Mouse (Mus musculus): Measurements from ENCODE around the gene Tmem170b. TPM values are rescaled to one million over a fixed set of nuclear protein-coding genes. Genes with fewer than 3 reads are reported as not detected.
"Not testable (repeated sequence)": the region's sequence is repeated elsewhere in the genome, so short reads cannot be mapped to it uniquely, and the experiment has no call there.

The Tmem170b gene
- total and polyA plus RNA-seq, 3 experiments, result 2.8 to 13.2 (median 12.5) TPM

DNA sequence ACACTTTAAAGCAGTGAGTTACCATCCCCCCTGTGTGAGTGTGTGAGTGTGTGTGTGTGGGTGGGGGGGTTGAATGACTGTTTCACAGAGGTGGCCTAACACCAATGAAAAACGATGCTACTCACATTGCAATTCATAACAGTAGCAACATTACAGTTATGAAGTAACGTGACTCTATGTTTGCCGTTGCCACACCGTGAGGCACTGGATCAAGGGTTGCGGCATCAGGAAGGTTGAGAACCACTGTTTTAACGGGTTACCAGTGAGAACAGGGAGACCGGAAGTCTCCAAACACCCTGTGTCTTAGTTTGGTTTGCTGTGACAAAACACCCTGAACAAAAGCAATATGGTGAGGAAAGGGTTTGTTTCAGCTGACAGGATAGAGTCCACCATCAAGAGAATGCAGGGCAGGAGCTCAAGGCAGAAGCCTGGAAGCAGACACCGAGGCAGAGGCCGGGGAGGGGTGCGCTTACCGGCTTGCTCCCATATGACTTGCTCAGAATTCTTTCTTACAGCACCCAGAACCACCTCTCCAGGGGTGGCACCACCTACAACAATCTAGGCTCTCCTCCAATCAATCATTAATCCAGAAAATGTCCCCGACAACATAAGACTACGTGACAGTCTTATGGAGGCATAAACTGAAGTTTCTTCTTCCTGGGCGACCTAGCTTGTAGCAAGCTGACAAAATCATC is 57.9 kb downstream of the Tmem170b start:
- ATAC-seq (ENCODE audit: extremely low read depth, insufficient number of reproducible peaks, low FRiP score, poor library complexity, severe bottlenecking), result no peak
- H3K4me1 ChIP-seq (ENCODE audit: insufficient read depth, low read depth, low read length), result no peaks in the 10 kb centered on the region
- no peaks in the 10 kb centered on the region for H3K36me3 ChIP-seq (replicated peaks)
- no peak for DNase-seq (ENCODE audit: low spot score)
- no peak overlapping the region for H3K4me3 ChIP-seq (ENCODE audit: low read depth, low read length)
- TF ChIP-seq CTCF (IDR thresholded peaks at IDR 0.05; ENCODE audit: low read depth, low read length) (no peak), GATA2 (IDR thresholded peaks at IDR 0.05; ENCODE audit: borderline replicate concordance, low read depth, low read length) (no peak), TAL1 (conservative IDR thresholded peaks at IDR 0.05; ENCODE audit: low read depth, low read length) (no peak), POLR2AphosphoS5 (IDR thresholded peaks at IDR 0.05; ENCODE audit: insufficient replicate concordance, low read depth, low read length) (no peak), GATA1 (IDR thresholded peaks at IDR 0.05; ENCODE audit: borderline replicate concordance, low read length) (no peak)
- peaks cover 9% of the 10 kb centered on the region; the same call in 1 of the 2 replicates for H3K27me3 ChIP-seq (ENCODE audit: insufficient read depth, low read length)
- no peaks in the 10 kb centered on the region for H3K9me3 ChIP-seq (replicated peaks)

DNA sequence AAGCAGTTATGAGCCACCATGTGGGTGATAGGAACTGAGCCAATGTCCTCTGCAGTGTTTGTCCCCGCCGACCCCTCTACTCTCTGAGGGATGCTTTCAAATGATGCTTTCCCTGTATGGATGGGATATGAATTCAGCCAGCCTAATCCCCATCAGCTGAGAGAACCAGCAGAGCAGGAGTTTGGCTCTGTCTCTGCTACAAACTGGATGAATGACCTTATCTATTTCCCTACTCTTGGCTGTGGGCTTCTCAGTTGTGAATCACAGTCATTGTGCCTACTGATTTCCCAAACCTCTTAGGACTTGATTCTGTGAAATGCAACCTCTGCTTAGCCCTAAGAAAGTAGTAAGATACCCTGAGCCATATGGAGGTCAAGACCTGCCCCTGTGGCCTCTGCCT is 64.2 kb downstream of the Tmem170b start:
- no peaks in the 10 kb centered on the region for H3K36me3 ChIP-seq (replicated peaks)
- no peaks in the 10 kb centered on the region for H3K9me3 ChIP-seq (replicated peaks)
- no peak overlapping the region for H3K4me3 ChIP-seq (ENCODE audit: low read depth, low read length)
- TF ChIP-seq GATA2 (IDR thresholded peaks at IDR 0.05; ENCODE audit: borderline replicate concordance, low read depth, low read length), result no peak
- TF ChIP-seq CTCF (IDR thresholded peaks at IDR 0.05; ENCODE audit: low read depth, low read length), result no peak
- TF ChIP-seq POLR2AphosphoS5 (IDR thresholded peaks at IDR 0.05; ENCODE audit: insufficient replicate concordance, low read depth, low read length), result no peak
- TF ChIP-seq TAL1 (conservative IDR thresholded peaks at IDR 0.05; ENCODE audit: low read depth, low read length), result no peak
- no peak for TF ChIP-seq GATA1 (IDR thresholded peaks at IDR 0.05; ENCODE audit: borderline replicate concordance, low read length)
- DNase-seq (ENCODE audit: low spot score) (no peak), ATAC-seq (ENCODE audit: extremely low read depth, insufficient number of reproducible peaks, low FRiP score, poor library complexity, severe bottlenecking) (no peak)
- H3K27me3 ChIP-seq (ENCODE audit: insufficient read depth, low read length), result peaks cover 9% of the 10 kb centered on the region; the same call in 1 of the 2 replicates
- H3K4me1 ChIP-seq (ENCODE audit: insufficient read depth, low read depth, low read length), result no peaks in the 10 kb centered on the region

DNA sequence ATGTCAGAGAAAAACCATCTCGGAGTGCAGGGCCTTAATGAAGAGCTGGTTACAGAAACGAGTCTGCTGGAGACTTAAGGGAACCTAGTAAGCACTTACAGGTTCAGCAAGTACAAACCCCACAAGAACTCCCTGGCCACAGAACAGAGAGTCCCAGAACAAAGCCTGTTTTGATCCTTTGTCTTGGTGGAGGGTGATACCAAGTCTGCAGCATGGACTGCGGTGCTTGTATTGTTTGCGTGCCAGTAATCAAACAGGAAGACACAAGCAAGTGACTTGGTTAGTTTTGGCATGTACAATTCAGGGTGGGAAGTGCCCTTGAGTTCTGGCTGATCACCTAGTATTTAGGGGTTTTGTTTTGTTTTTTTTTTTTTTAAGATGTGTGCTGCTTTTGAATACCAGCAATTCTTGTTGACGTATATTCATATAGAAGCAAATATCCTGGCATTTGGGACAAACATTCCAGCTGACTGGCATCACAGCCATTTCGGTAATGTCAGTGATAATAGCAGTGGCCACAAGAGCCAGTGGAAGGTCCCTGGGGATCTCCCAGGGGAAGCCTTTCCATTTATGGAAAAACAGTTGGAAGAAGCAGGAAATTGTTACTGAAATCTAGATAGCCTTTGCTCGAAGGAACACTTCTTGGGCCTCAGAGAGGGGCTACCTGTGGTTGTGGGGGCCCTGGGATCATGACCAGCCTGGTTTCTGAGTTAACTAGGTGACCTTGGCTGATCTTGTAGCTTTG is 64.9 kb downstream of the Tmem170b start:
- peaks cover 6% of the 10 kb centered on the region; the same call in 1 of the 2 replicates for H3K27me3 ChIP-seq (ENCODE audit: insufficient read depth, low read length)
- H3K36me3 ChIP-seq (replicated peaks), result no peaks in the 10 kb centered on the region
- no peak overlapping the region for H3K4me3 ChIP-seq (ENCODE audit: low read depth, low read length)
- H3K9me3 ChIP-seq (replicated peaks), result no peaks in the 10 kb centered on the region
- no peak for ATAC-seq (ENCODE audit: extremely low read depth, insufficient number of reproducible peaks, low FRiP score, poor library complexity, severe bottlenecking)
- H3K4me1 ChIP-seq (ENCODE audit: insufficient read depth, low read depth, low read length), result no peaks in the 10 kb centered on the region
- TF ChIP-seq TAL1 (conservative IDR thresholded peaks at IDR 0.05; ENCODE audit: low read depth, low read length), result no peak
- no peak for TF ChIP-seq CTCF (IDR thresholded peaks at IDR 0.05; ENCODE audit: low read depth, low read length)
- TF ChIP-seq POLR2AphosphoS5 (IDR thresholded peaks at IDR 0.05; ENCODE audit: insufficient replicate concordance, low read depth, low read length), result no peak
- TF ChIP-seq GATA2 (IDR thresholded peaks at IDR 0.05; ENCODE audit: borderline replicate concordance, low read depth, low read length), result no peak
- TF ChIP-seq GATA1 (IDR thresholded peaks at IDR 0.05; ENCODE audit: borderline replicate concordance, low read length), result no peak
- no peak for DNase-seq (ENCODE audit: low spot score)

DNA sequence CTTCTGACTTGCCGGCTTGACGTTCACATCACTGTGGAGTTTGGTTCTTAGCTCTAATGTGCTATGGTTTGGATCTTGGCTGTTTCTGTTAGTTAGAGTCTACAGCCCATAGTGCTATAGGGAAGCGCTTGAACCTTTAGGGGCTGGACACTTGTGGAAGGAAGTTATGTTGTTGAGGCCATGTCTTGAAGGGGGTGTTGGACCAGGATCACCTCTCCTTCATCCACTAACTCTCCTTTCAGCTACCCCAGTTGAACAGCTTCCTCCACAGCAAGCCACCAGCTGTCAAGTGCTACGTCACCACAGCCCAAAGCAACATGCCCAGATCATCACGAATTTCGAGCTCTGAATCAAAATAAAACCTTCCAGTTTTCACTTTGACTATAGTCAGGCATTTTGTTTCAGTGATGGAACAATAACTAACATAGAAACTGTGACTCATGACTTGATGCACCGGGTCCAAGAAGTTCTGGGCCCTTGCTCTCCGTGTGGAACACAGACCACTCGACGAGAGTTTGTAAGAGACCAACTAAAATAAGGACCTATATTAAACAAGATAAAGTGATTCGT is 65.5 kb downstream of the Tmem170b start:
- no peaks in the 10 kb centered on the region for H3K27me3 ChIP-seq (ENCODE audit: insufficient read depth, low read length)
- H3K36me3 ChIP-seq (replicated peaks), result no peaks in the 10 kb centered on the region
- no peaks in the 10 kb centered on the region for H3K9me3 ChIP-seq (replicated peaks)
- DNase-seq (ENCODE audit: low spot score), result no peak
- H3K4me3 ChIP-seq (ENCODE audit: low read depth, low read length), result no peak overlapping the region
- ATAC-seq (ENCODE audit: extremely low read depth, insufficient number of reproducible peaks, low FRiP score, poor library complexity, severe bottlenecking), result no peak
- TF ChIP-seq GATA1 (IDR thresholded peaks at IDR 0.05; ENCODE audit: borderline replicate concordance, low read length) (no peak), GATA2 (IDR thresholded peaks at IDR 0.05; ENCODE audit: borderline replicate concordance, low read depth, low read length) (no peak), POLR2AphosphoS5 (IDR thresholded peaks at IDR 0.05; ENCODE audit: insufficient replicate concordance, low read depth, low read length) (no peak), CTCF (IDR thresholded peaks at IDR 0.05; ENCODE audit: low read depth, low read length) (no peak), TAL1 (conservative IDR thresholded peaks at IDR 0.05; ENCODE audit: low read depth, low read length) (no peak)
- no peaks in the 10 kb centered on the region for H3K4me1 ChIP-seq (ENCODE audit: insufficient read depth, low read depth, low read length)

DNA sequence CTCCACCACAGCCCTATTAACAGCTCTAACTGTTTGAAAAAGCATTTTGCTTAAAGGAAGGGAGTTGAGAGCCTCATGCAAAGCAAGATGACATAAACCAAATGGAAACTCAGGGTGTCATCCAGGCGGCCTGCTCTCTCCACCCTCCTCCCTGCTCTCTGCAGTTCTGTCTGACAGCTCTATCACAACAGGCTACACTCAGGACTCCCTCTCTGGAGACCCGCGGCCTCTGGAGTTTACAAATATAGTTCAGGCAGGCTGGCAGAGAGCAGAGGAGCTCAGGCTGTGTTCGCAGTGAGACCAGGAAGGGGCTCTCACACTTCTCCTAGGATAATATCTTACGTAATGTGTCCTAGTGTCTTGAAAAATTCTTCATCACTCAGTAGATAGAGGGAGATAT is 67.2 kb downstream of the Tmem170b start:
- H3K9me3 ChIP-seq (replicated peaks); ATAC-seq (ENCODE audit: extremely low read depth, insufficient number of reproducible peaks, low FRiP score, poor library complexity, severe bottlenecking); H3K36me3 ChIP-seq (replicated peaks); H3K27me3 ChIP-seq (ENCODE audit: insufficient read depth, low read length); DNase-seq (ENCODE audit: low spot score); H3K4me3 ChIP-seq (ENCODE audit: low read depth, low read length); H3K4me1 ChIP-seq (ENCODE audit: insufficient read depth, low read depth, low read length): not testable (repeated sequence)

DNA sequence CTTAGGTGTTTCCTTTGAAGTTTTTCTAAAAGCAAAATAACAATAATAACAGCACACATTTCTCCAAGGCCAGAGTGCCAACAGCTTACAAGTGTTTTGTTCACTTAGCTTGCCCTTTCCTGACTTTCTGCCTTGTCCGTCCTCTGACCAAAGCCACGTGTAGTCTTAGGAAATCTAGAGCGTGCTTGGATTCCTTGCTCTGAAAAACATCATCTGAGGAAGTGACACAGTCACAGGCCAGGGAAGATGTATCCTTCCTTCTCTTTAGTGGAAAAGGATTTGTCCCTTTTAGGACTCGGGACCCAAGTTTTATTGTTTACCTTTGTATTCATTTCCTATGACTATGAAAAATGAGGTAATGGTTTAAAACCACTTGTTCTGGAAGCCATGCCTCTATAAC is 67.8 kb downstream of the Tmem170b start:
- Histone ChIP-seq H3K9me3 (replicated peaks) (no peaks in the 10 kb centered on the region), H3K4me3 (ENCODE audit: low read depth, low read length) (no peak overlapping the region), H3K36me3 (replicated peaks) (no peaks in the 10 kb centered on the region), H3K4me1 (ENCODE audit: insufficient read depth, low read depth, low read length) (no peaks in the 10 kb centered on the region), H3K27me3 (ENCODE audit: insufficient read depth, low read length) (no peaks in the 10 kb centered on the region)
- TF ChIP-seq GATA1 (IDR thresholded peaks at IDR 0.05; ENCODE audit: borderline replicate concordance, low read length) (no peak), TAL1 (conservative IDR thresholded peaks at IDR 0.05; ENCODE audit: low read depth, low read length) (no peak), CTCF (IDR thresholded peaks at IDR 0.05; ENCODE audit: low read depth, low read length) (no peak), POLR2AphosphoS5 (IDR thresholded peaks at IDR 0.05; ENCODE audit: insufficient replicate concordance, low read depth, low read length) (no peak), GATA2 (IDR thresholded peaks at IDR 0.05; ENCODE audit: borderline replicate concordance, low read depth, low read length) (no peak)
- DNase-seq (ENCODE audit: low spot score) (no peak), ATAC-seq (ENCODE audit: extremely low read depth, insufficient number of reproducible peaks, low FRiP score, poor library complexity, severe bottlenecking) (no peak)

DNA sequence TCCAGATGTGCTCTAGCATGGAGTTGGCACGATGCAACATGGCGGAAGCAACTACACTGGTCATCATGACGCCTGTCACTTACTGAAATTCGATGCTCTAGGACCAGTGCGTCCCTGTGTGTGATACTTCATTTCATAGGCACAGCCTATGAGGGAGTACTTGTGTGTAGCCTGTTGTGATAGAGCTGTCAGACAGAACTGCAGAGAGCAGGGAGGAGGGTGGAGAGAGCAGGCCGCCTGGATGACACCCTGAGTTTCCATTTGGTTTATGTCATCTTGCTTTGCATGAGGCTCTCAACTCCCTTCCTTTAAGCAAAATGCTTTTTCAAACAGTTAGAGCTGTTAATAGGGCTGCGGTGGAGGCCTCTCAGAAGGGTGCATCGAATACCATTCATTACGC is 68.9 kb downstream of the Tmem170b start:
- H3K36me3 ChIP-seq (replicated peaks); H3K9me3 ChIP-seq (replicated peaks); H3K4me3 ChIP-seq (ENCODE audit: low read depth, low read length); ATAC-seq (ENCODE audit: extremely low read depth, insufficient number of reproducible peaks, low FRiP score, poor library complexity, severe bottlenecking); DNase-seq (ENCODE audit: low spot score); H3K4me1 ChIP-seq (ENCODE audit: insufficient read depth, low read depth, low read length); H3K27me3 ChIP-seq (ENCODE audit: insufficient read depth, low read length): not testable (repeated sequence)

Measured in G1E (cell line).